ENCODE assay signal across 1 mouse cellular context in genomic region chr9:106632185-106632584, GRCm38 (mm10).
TF ChIP-seq lines count a peak whose summit lies in the region.

No protein-coding gene starts in this region.

TF ChIP-seq in MEL, 35 proteins besides CTCF, POLR2A, EP300 and RAD21:
- TF ChIP-seq USF2 (IDR thresholded peaks at IDR 0.05; ENCODE audit: borderline replicate concordance in 1 of 2, insufficient read depth in 1 of 2, low read depth in 1 of 2, low read length in 2 of 2): 0 out of 4 replicates have a peak, but pooled peaks of 1 of the 2 experiments have one; percentile 30
- TF ChIP-seq MYB (IDR thresholded peaks at IDR 0.05; ENCODE audit: low read depth, low read length): no peak
- no peak for TF ChIP-seq MYC (IDR thresholded peaks at IDR 0.05; ENCODE audit: low read depth, low read length)
- peak; percentile 84 for TF ChIP-seq USF1 (IDR thresholded peaks at IDR 0.05; ENCODE audit: low read depth, low read length)
- TF ChIP-seq CHD1 (IDR thresholded peaks at IDR 0.05; ENCODE audit: low read depth, low read length): no peak
